Mouse (Mus musculus): ENCODE results near the gene Rab31. TPM values are rescaled to one million over a fixed set of nuclear protein-coding genes. Genes with fewer than 3 reads are reported as not detected.

Rab31 gene
- polyA plus RNA-seq, 1 experiment = 18.0 TPM

GRCm38 (mm10) chr17:65612391-65613141, 160.0 kb downstream of the Rab31 start:
- TF ChIP-seq CTCF (IDR thresholded peaks at IDR 0.05; ENCODE audit: control insufficient read depth, insufficient read depth, low read length) (no peak), POLR2A (IDR thresholded peaks at IDR 0.05; ENCODE audit: borderline replicate concordance, control insufficient read depth, low read depth, low read length) (no peak)
- peaks cover 6% of the 10 kb centered on the region for H3K4me1 ChIP-seq (ENCODE audit: control insufficient read depth, insufficient read depth, low read length)
- H3K27ac ChIP-seq (ENCODE audit: control insufficient read depth, insufficient read depth, low read depth, low read length, poor library complexity) = peak overlapping the region; percentile 97
- WGBS = 8% methylated on average over 91 of the region's 91 CpGs
- H3K4me3 ChIP-seq (replicated peaks; ENCODE audit: control insufficient read depth, low read depth, low read length) = peak overlapping the region; percentile 78

- WGBS = 4% methylated on average over 4 of the region's 4 CpGs
- TF ChIP-seq POLR2A (IDR thresholded peaks at IDR 0.05; ENCODE audit: borderline replicate concordance, control insufficient read depth, low read depth, low read length) = no peak
- no peak for TF ChIP-seq CTCF (IDR thresholded peaks at IDR 0.05; ENCODE audit: control insufficient read depth, insufficient read depth, low read length)
- no peak overlapping the region for H3K27ac ChIP-seq (ENCODE audit: control insufficient read depth, insufficient read depth, low read depth, low read length, poor library complexity)
- H3K4me1 ChIP-seq (ENCODE audit: control insufficient read depth, insufficient read depth, low read length) = peaks cover 8% of the 10 kb centered on the region
- H3K4me3 ChIP-seq (replicated peaks; ENCODE audit: control insufficient read depth, low read depth, low read length) = peak overlapping the region; percentile 78
These were observed 160.8 kb downstream of the Rab31 start for GRCm38 (mm10) chr17:65611721-65612120.

- no peak overlapping the region for H3K4me3 ChIP-seq (replicated peaks; ENCODE audit: control insufficient read depth, low read depth, low read length)
- peak overlapping the region; percentile 11; the same call in 1 of the 2 replicates for H3K27ac ChIP-seq (ENCODE audit: control insufficient read depth, insufficient read depth, low read depth, low read length, poor library complexity)
- TF ChIP-seq CTCF (IDR thresholded peaks at IDR 0.05; ENCODE audit: control insufficient read depth, insufficient read depth, low read length) (no peak), POLR2A (IDR thresholded peaks at IDR 0.05; ENCODE audit: borderline replicate concordance, control insufficient read depth, low read depth, low read length) (no peak)
- peaks cover 13% of the 10 kb centered on the region for H3K4me1 ChIP-seq (ENCODE audit: control insufficient read depth, insufficient read depth, low read length)
- 19% methylated on average over 5 of the region's 5 CpGs for WGBS
These were observed 163.8 kb downstream of the Rab31 start for GRCm38 (mm10) chr17:65608743-65609142.

GRCm38 (mm10) chr17:65608312-65608687, 164.3 kb downstream of the Rab31 start:
- no peak overlapping the region for H3K27ac ChIP-seq (ENCODE audit: control insufficient read depth, insufficient read depth, low read depth, low read length, poor library complexity)
- 70% methylated on average over 2 of the region's 2 CpGs for WGBS
- TF ChIP-seq CTCF (IDR thresholded peaks at IDR 0.05; ENCODE audit: control insufficient read depth, insufficient read depth, low read length) = no peak
- TF ChIP-seq POLR2A (IDR thresholded peaks at IDR 0.05; ENCODE audit: borderline replicate concordance, control insufficient read depth, low read depth, low read length) = no peak
- H3K4me1 ChIP-seq (ENCODE audit: control insufficient read depth, insufficient read depth, low read length) = peaks cover 13% of the 10 kb centered on the region
- H3K4me3 ChIP-seq (replicated peaks; ENCODE audit: control insufficient read depth, low read depth, low read length) = no peak overlapping the region

- peak overlapping the region; percentile 52; the same call in 1 of the 2 replicates for H3K27ac ChIP-seq (ENCODE audit: control insufficient read depth, insufficient read depth, low read depth, low read length, poor library complexity)
- no peak overlapping the region for H3K4me3 ChIP-seq (replicated peaks; ENCODE audit: control insufficient read depth, low read depth, low read length)
- 27% methylated on average over 7 of the region's 7 CpGs for WGBS
- TF ChIP-seq POLR2A (IDR thresholded peaks at IDR 0.05; ENCODE audit: borderline replicate concordance, control insufficient read depth, low read depth, low read length) = no peak
- TF ChIP-seq CTCF (IDR thresholded peaks at IDR 0.05; ENCODE audit: control insufficient read depth, insufficient read depth, low read length) = no peak
- peaks cover 13% of the 10 kb centered on the region for H3K4me1 ChIP-seq (ENCODE audit: control insufficient read depth, insufficient read depth, low read length)
These were observed 164.8 kb downstream of the Rab31 start for GRCm38 (mm10) chr17:65607574-65608311.

- Histone ChIP-seq H3K4me1 (ENCODE audit: control insufficient read depth, insufficient read depth, low read length) (peaks cover 13% of the 10 kb centered on the region), H3K4me3 (replicated peaks; ENCODE audit: control insufficient read depth, low read depth, low read length) (no peak overlapping the region), H3K27ac (ENCODE audit: control insufficient read depth, insufficient read depth, low read depth, low read length, poor library complexity) (no peak overlapping the region)
- 37% methylated on average over 4 of the region's 4 CpGs for WGBS
- TF ChIP-seq POLR2A (IDR thresholded peaks at IDR 0.05; ENCODE audit: borderline replicate concordance, control insufficient read depth, low read depth, low read length) (no peak), CTCF (IDR thresholded peaks at IDR 0.05; ENCODE audit: control insufficient read depth, insufficient read depth, low read length) (no peak)
These were observed 166.5 kb downstream of the Rab31 start for GRCm38 (mm10) chr17:65606014-65606413.

- H3K4me1 ChIP-seq (ENCODE audit: control insufficient read depth, insufficient read depth, low read length) = peaks cover 13% of the 10 kb centered on the region
- H3K4me3 ChIP-seq (replicated peaks; ENCODE audit: control insufficient read depth, low read depth, low read length) = no peak overlapping the region
- no peak for TF ChIP-seq POLR2A (IDR thresholded peaks at IDR 0.05; ENCODE audit: borderline replicate concordance, control insufficient read depth, low read depth, low read length)
- no peak for TF ChIP-seq CTCF (IDR thresholded peaks at IDR 0.05; ENCODE audit: control insufficient read depth, insufficient read depth, low read length)
- H3K27ac ChIP-seq (ENCODE audit: control insufficient read depth, insufficient read depth, low read depth, low read length, poor library complexity) = no peak overlapping the region
These were observed 167.7 kb downstream of the Rab31 start for GRCm38 (mm10) chr17:65604892-65605291.

- TF ChIP-seq CTCF (IDR thresholded peaks at IDR 0.05; ENCODE audit: control insufficient read depth, insufficient read depth, low read length) (no peak), POLR2A (IDR thresholded peaks at IDR 0.05; ENCODE audit: borderline replicate concordance, control insufficient read depth, low read depth, low read length) (no peak)
- H3K27ac ChIP-seq (ENCODE audit: control insufficient read depth, insufficient read depth, low read depth, low read length, poor library complexity) = no peak overlapping the region
- peaks cover 10% of the 10 kb centered on the region for H3K4me1 ChIP-seq (ENCODE audit: control insufficient read depth, insufficient read depth, low read length)
- H3K4me3 ChIP-seq (replicated peaks; ENCODE audit: control insufficient read depth, low read depth, low read length) = no peak overlapping the region
These were observed 168.2 kb downstream of the Rab31 start for GRCm38 (mm10) chr17:65604315-65604714.

Other genes with a start within 250 kb of the Rab31 start
- not detected in 2 replicates for gene Tmem232, start 232.0 kb downstream of the Rab31 start, polyA plus RNA-seq (2011; ENCODE audit: insufficient read depth, insufficient read length, low replicate concordance, missing spikeins)
- gene Vapa, start 159.2 kb downstream of the Rab31 start, polyA plus RNA-seq (2011; ENCODE audit: insufficient read depth, insufficient read length, low replicate concordance, missing spikeins) = 30.7 and 60.4 TPM in 2 replicates
- not detected in 2 replicates for gene Txndc2, start 130.6 kb downstream of the Rab31 start, polyA plus RNA-seq (2011; ENCODE audit: insufficient read depth, insufficient read length, low replicate concordance, missing spikeins)
- 17.9 and 28.6 TPM in 2 replicates for gene Ppp4r1, start 9.8 kb upstream of the Rab31 start, polyA plus RNA-seq (2011; ENCODE audit: insufficient read depth, insufficient read length, low replicate concordance, missing spikeins)
- 16.1 and 27.0 TPM in 2 replicates for gene Ralbp1, start 113.0 kb upstream of the Rab31 start, polyA plus RNA-seq (2011; ENCODE audit: insufficient read depth, insufficient read length, low replicate concordance, missing spikeins)
- gene Twsg1, start 178.5 kb upstream of the Rab31 start, polyA plus RNA-seq (2011; ENCODE audit: insufficient read depth, insufficient read length, low replicate concordance, missing spikeins) = 5.1 and 8.8 TPM in 2 replicates

Measured in bone marrow, adult 2 months (tissue).